Mouse (Mus musculus) midbrain, embryonic 13.5 days (tissue): ENCODE measurements around the gene Prpf19. TPM values are rescaled to one million over a fixed set of nuclear protein-coding genes. Genes with fewer than 3 reads are reported as not detected.

Experiments
- ATAC-seq: fragments of 200-750 bp; cut with Nextera tagmentation; 2 replicates; pipeline ENCODE4 v1.8.0; 2017; ENCODE audit warnings: mild to moderate bottlenecking, moderate TSS enrichment, moderate library complexity
- H3K27ac ChIP-seq: fragments of 300-500 bp; sonication (generic); 2 replicates; pipeline ENCODE4 v1.5.1; 2015; ENCODE audit warnings: inconsistent platforms, mild to moderate bottlenecking, moderate library complexity
- H3K27me3 ChIP-seq: fragments of 300-500 bp; sonication (generic); 2 replicates; pipeline ENCODE4 v1.6.1; 2015; ENCODE audit warnings: mild to moderate bottlenecking, inconsistent platforms
- H3K36me3 ChIP-seq: fragments of 300-500 bp; sonication (generic); 2 replicates; pipeline ENCODE4 v1.6.1; 2015; ENCODE audit warnings: mild to moderate bottlenecking, inconsistent platforms
- H3K4me1 ChIP-seq: fragments of 300-500 bp; sonication (generic); replicated peaks from 2 replicates; pipeline ENCODE4 v1.6.1; 2015; ENCODE audit warnings: inconsistent platforms
- H3K4me2 ChIP-seq: fragments of 300-500 bp; sonication (generic); replicated peaks from 2 replicates; pipeline ENCODE4 v1.6.1; 2015; ENCODE audit warnings: moderate library complexity, mild to moderate bottlenecking, inconsistent platforms
- H3K4me3 ChIP-seq: fragments of 300-500 bp; sonication (generic); replicated peaks from 2 replicates; pipeline ENCODE4 v1.5.1; 2015; ENCODE audit warnings: mild to moderate bottlenecking, inconsistent platforms
- H3K9ac ChIP-seq: fragments of 300-500 bp; sonication (generic); replicated peaks from 2 replicates; pipeline ENCODE4 v1.6.1; 2015; ENCODE audit warnings: mild to moderate bottlenecking, inconsistent platforms
- H3K9me3 ChIP-seq: fragments of 300-500 bp; sonication (generic); 2 replicates; pipeline ENCODE4 v1.6.1; 2016; ENCODE audit warnings: mild to moderate bottlenecking, inconsistent platforms
- WGBS: fragments of 180-500 bp; shearing (Covaris S2); methylation state at CpG from one replicate; pipeline ENCODE4 v1.1.7; 2015; 5-methylcytosine and 5-hydroxymethylcytosine counted together
- polyA plus RNA-seq: library from polyadenylated mRNA; unstranded; fragments of >200 nt; fragmentation: Nextera tagmentation; extraction: Ambion mirVana; gene quantifications from 2 replicates; pipeline ENCODE4 v1.2.1, GENCODE M21; 2015

Prpf19 gene
- polyA plus RNA-seq, 1 experiment from 2014 or later, result 49.5 TPM

- WGBS, result 86% methylated on average over 3 of the region's 3 CpGs
- H3K36me3 ChIP-seq, result peaks cover 36% of the 10 kb centered on the region
- H3K4me2 ChIP-seq, result no peak overlapping the region
- H3K9ac ChIP-seq, result no peak overlapping the region
- peaks cover 42% of the 10 kb centered on the region for H3K4me1 ChIP-seq
- H3K9me3 ChIP-seq, result no peaks in the 10 kb centered on the region
- H3K27me3 ChIP-seq, result no peaks in the 10 kb centered on the region
- H3K4me3 ChIP-seq, result no peak overlapping the region
- H3K27ac ChIP-seq, result no peak overlapping the region
- ATAC-seq, result no peak
Measured at GRCm38 (mm10) chr19:10943955-10944354, 48.9 kb downstream of the Prpf19 start.

GRCm38 (mm10) chr19:10946506-10946905 is 51.5 kb downstream of the Prpf19 start:
- no peaks in the 10 kb centered on the region for H3K27me3 ChIP-seq
- H3K27ac ChIP-seq, result no peak overlapping the region
- peaks cover 36% of the 10 kb centered on the region for H3K36me3 ChIP-seq
- peaks cover 30% of the 10 kb centered on the region for H3K4me1 ChIP-seq
- whole genome bisulfite sequencing, result 92% methylated on average over 3 of the region's 3 CpGs
- no peaks in the 10 kb centered on the region for H3K9me3 ChIP-seq
- H3K4me2 ChIP-seq, result peak overlapping the region; percentile 100
- ATAC-seq, result no peak
- H3K4me3 ChIP-seq, result no peak overlapping the region
- peak overlapping the region; percentile 86 for H3K9ac ChIP-seq

- Histone ChIP-seq H3K9ac (peak overlapping the region; percentile 86), H3K27me3 (no peaks in the 10 kb centered on the region), H3K27ac (no peak overlapping the region), H3K4me2 (peak overlapping the region; percentile 100), H3K4me1 (peaks cover 35% of the 10 kb centered on the region), H3K36me3 (peaks cover 32% of the 10 kb centered on the region), H3K4me3 (peak overlapping the region; percentile 77), H3K9me3 (no peaks in the 10 kb centered on the region)
- 96% methylated on average over 5 of the region's 5 CpGs for WGBS
- ATAC-seq, result no peak
Measured at GRCm38 (mm10) chr19:10947219-10947618, 52.2 kb downstream of the Prpf19 start.

GRCm38 (mm10) chr19:10948416-10948815 is 53.4 kb downstream of the Prpf19 start:
- Histone ChIP-seq H3K27ac (no peak overlapping the region), H3K9ac (peak overlapping the region; percentile 86), H3K4me3 (peak overlapping the region; percentile 77), H3K4me2 (peak overlapping the region; percentile 100), H3K9me3 (no peaks in the 10 kb centered on the region), H3K4me1 (peaks cover 38% of the 10 kb centered on the region), H3K27me3 (no peaks in the 10 kb centered on the region), H3K36me3 (peaks cover 20% of the 10 kb centered on the region)
- ATAC-seq, result peak; percentile 5
- 1% methylated on average over 20 of the region's 20 CpGs for WGBS

GRCm38 (mm10) chr19:10949112-10949511 is 54.1 kb downstream of the Prpf19 start, which contains the start of gene Ccdc86:
TSS of gene Ccdc86 (minus strand) at chr19:10949266.
- H3K27me3 ChIP-seq, result no peaks in the 10 kb centered on the region; the same call in 1 of the 2 replicates
- H3K4me2 ChIP-seq, result peak within 1 kb of the TSS; percentile 100
- H3K27ac ChIP-seq, result no peak within 1 kb of the TSS
- peak within 1 kb of the TSS; percentile 77 for H3K4me3 ChIP-seq
- H3K9me3 ChIP-seq, result no peaks in the 10 kb centered on the region
- peaks cover 38% of the 10 kb centered on the region for H3K4me1 ChIP-seq
- H3K36me3 ChIP-seq, result peaks cover 13% of the 10 kb centered on the region
- under 1% methylated on average over 30 of the region's 30 CpGs for WGBS
- H3K9ac ChIP-seq, result peak within 1 kb of the TSS; percentile 86
- peak; percentile 97 for ATAC-seq

GRCm38 (mm10) chr19:10949558-10949957 is 54.5 kb downstream of the Prpf19 start:
- H3K9ac ChIP-seq, result peak overlapping the region; percentile 57; the same call in 1 of the 2 replicates
- peak; percentile 4; the same call in 1 of the 2 replicates for ATAC-seq
- peaks cover 9% of the 10 kb centered on the region for H3K36me3 ChIP-seq
- H3K27me3 ChIP-seq, result no peaks in the 10 kb centered on the region; the same call in 1 of the 2 replicates
- 32% methylated on average over 9 of the region's 9 CpGs for WGBS
- no peaks in the 10 kb centered on the region for H3K9me3 ChIP-seq
- H3K27ac ChIP-seq, result no peak overlapping the region
- peaks cover 38% of the 10 kb centered on the region for H3K4me1 ChIP-seq
- peak overlapping the region; percentile 100 for H3K4me2 ChIP-seq
- H3K4me3 ChIP-seq, result peak overlapping the region; percentile 77

GRCm38 (mm10) chr19:10952021-10952939 is 57.2 kb downstream of the Prpf19 start:
- peaks cover 27% of the 10 kb centered on the region for H3K4me1 ChIP-seq
- peak overlapping the region; percentile 59 for H3K27ac ChIP-seq
- ATAC-seq, result peak; percentile 56
- 62% methylated on average over 11 of the region's 11 CpGs for WGBS
- H3K4me2 ChIP-seq, result peak overlapping the region; percentile 20
- no peak overlapping the region for H3K4me3 ChIP-seq
- no peaks in the 10 kb centered on the region for H3K36me3 ChIP-seq
- peaks cover 2% of the 10 kb centered on the region; the same call in 1 of the 2 replicates for H3K27me3 ChIP-seq
- H3K9ac ChIP-seq, result no peak overlapping the region; the same call in 1 of the 2 replicates
- H3K9me3 ChIP-seq, result no peaks in the 10 kb centered on the region

Other genes starting within 250 kb of the Prpf19 start
- gene Pga5, start 217.2 kb upstream of the Prpf19 start, polyA plus RNA-seq, result not detected in 2 replicates
- gene Vps37c, start 206.5 kb upstream of the Prpf19 start, polyA plus RNA-seq, result 33.1 and 35.5 TPM in 2 replicates
- 0.24 TPM in 2 replicates for gene Cd5, start 156.2 kb upstream of the Prpf19 start, polyA plus RNA-seq
- gene Cd6, start 65.2 kb upstream of the Prpf19 start, polyA plus RNA-seq, result not detected in 2 replicates
- gene Slc15a3, start 55.5 kb upstream of the Prpf19 start, polyA plus RNA-seq, result 0.28 and 0.59 TPM in 2 replicates
- 196 and 215 TPM in 2 replicates for gene Tmem132a, start 25.3 kb upstream of the Prpf19 start, polyA plus RNA-seq
- gene Tmem109, start 13.2 kb upstream of the Prpf19 start, polyA plus RNA-seq, result 34.4 and 35.0 TPM in 2 replicates
- not detected in 2 replicates for gene Zp1, start 25.4 kb downstream of the Prpf19 start, polyA plus RNA-seq
- 0.22 and 0.24 TPM in 2 replicates for gene Ptgdr2, start 41.9 kb downstream of the Prpf19 start, polyA plus RNA-seq
- gene Ccdc86, start 54.0 kb downstream of the Prpf19 start, polyA plus RNA-seq, result 15.5 and 16.2 TPM in 2 replicates
- not detected in 2 replicates for gene Ms4a10, start 79.4 kb downstream of the Prpf19 start, polyA plus RNA-seq
- not detected in 2 replicates for gene Ms4a15, start 98.0 kb downstream of the Prpf19 start, polyA plus RNA-seq
- gene Ms4a18, start 122.8 kb downstream of the Prpf19 start, polyA plus RNA-seq, result not detected in 2 replicates
- not detected in 2 replicates for gene Ms4a8a, start 185.9 kb downstream of the Prpf19 start, polyA plus RNA-seq
- gene 1700017D01Rik, start 235.6 kb downstream of the Prpf19 start, polyA plus RNA-seq, result not detected in 2 replicates